Mouse (Mus musculus): ENCODE measurements around the gene Nudt17.
"Not testable (repeated sequence)": the region's sequence is repeated elsewhere in the genome, so short reads cannot be mapped to it uniquely, and the experiment has no call there.

Nudt17 gene

DNA sequence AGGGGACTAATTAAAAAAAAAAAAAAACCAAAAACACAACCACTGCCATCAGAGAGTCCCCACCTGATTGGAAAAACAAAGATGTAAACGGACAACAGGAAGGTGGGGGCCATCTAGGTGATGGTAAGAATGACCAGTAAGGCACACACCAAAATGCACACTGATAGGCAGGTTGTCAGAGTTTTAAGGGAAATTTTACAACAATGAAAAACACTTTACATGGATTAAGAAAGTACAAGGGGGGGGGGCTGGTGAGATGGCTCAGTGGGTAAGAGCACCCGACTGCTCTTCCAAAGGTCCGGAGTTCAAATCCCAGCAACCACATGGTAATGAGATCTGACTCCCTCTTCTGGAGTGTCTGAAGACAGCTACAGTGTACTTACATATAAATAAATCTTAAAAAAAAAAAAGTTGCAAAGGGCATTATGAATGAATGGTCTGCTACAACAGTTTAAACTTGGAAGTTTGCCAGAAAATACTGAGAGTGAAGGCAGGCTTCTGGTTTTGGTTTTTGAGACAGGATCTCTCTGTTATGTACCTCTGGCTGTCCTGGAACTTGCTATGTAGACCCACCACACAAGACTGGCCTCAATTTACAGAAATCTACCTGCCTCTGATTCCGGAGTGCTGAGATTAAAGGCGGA is 39.8 kb downstream of the Nudt17 start:
- DNase-seq: no peak

DNA sequence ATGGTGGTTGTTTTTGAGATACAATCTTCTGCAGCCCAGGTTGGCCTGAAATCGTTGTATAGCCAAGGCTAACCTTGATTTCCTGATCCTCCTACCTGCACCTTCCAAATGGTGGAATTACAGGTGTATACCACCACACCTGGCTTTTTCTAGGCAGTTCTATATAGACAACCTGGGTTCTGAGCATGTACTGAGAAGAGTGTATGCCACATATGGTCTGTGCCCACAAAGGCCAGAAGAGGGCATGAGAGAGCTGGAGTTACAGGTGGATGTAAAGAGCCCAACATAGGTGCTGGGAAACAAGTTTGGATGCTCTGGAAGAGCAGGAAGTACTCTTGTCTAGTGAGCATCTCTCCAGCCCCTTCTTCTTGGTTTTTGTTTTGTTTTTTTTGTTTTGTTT is 41.0 kb downstream of the Nudt17 start:
- peak; percentile 20 to 33 for DNase-seq

GRCm38 (mm10) chr3:96666916-96667315 is 41.4 kb downstream of the Nudt17 start:
- DNase-seq: no peak

DNA sequence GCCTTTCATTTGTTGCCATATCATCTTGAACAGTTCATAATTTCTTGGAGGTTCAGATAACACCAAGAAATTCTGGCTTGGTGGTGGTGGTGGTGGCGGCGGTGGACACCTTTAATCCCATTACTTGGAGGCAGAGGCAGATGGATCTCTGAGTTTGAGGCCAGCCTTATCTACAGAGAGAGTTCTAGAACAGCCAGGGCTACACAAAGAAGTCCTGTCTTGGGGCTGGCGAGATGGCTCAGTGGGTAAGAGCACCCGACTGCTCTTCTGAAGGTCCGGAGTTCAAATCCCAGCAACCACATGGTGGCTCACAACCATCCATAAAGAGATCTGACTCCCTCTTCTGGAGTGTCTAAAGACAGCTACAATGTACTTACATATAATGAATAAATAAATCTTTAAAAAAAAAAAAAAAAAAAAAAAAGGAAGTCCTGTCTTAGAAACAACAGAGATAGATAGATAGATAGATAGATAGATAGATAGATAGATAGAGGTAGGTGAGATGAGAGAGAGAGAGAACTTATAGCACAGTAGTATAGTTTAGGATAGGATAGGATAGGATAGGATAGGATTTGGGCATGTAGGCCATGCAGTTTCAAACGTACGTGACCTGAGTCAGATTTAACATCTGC is 42.5 kb downstream of the Nudt17 start:
- DNase-seq: not testable (repeated sequence)

GRCm38 (mm10) chr3:96663432-96664239 is 44.7 kb downstream of the Nudt17 start:
- DNase-seq: peak; percentile 80 to 86

- DNase-seq: no peak
Measured at GRCm38 (mm10) chr3:96662731-96663316, 45.5 kb downstream of the Nudt17 start.

DNA sequence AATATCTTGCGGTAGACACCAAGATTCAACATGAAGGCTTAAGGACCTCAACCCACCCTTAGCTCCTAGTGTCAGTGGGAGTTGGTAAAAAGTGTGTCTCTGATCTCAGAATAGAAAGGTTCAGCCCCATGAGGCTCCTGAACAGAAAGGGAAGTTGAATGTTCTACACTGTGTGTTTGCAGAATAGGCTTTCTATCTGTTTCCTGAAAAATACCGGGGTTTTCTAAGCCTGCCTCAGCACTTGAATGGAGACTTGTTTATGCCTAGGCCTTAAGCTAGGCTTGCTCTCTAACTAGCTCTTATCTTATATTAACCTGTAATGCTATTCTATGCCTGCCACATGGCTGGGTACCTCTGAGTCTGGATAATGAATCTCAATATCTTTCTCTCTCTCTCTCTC is 47.5 kb downstream of the Nudt17 start:
- no peak for DNase-seq

All from lung, adult 18-20 months (tissue).